Comparison of ENCODE assay signal across 8 mouse cellular contexts in genomic region chr14:40947431-40948394, GRCm38 (mm10). TPM values are rescaled to one million over a fixed set of nuclear protein-coding genes. Genes with fewer than 3 reads are reported as not detected.
DNase-seq lines count a peak whose midpoint lies in the region; ATAC-seq lines count a peak whose summit lies in the region.

No protein-coding gene starts in this region.

- WGBS in liver, embryonic 15.5 days (ENCODE audit: insufficient replicate concordance) = 16% methylated on average over 14 of the region's 14 CpGs
- 61% methylated on average over 14 of the region's 14 CpGs for WGBS in stomach, embryonic 15.5 days

- H3K4me2 ChIP-seq in liver, embryonic 15.5 days = peak overlapping the region; percentile 75
- H3K4me2 ChIP-seq in stomach, embryonic 15.5 days = peak overlapping the region; percentile 20

- peak overlapping the region; percentile 54 for H3K9ac ChIP-seq in liver, embryonic 15.5 days
- H3K9ac ChIP-seq in stomach, embryonic 15.5 days = no peak overlapping the region

- peak; percentile 34 for DNase-seq in 3134 (ENCODE audit: extremely low read depth, insufficient read length, low spot score)
- peak; percentile 53 to 69 for DNase-seq in CD8-positive naive resting alpha-beta T cell, adult 2 months (ENCODE audit: low read depth in 2 of 2, low spot score in 2 of 2)
- DNase-seq in fat pad, adult 2 months (ENCODE audit: extremely low read depth, low read depth, low spot score) = peak; percentile 88
- DNase-seq in testis, postnatal 10 days (ENCODE audit: low spot score) = no peak
- DNase-seq in layer of hippocampus, postnatal 36 days = no peak
- no peak for DNase-seq in layer of hippocampus, postnatal 25 days (ENCODE audit: extremely low spot score in 1 of 2, low spot score in 1 of 2)

- H3K4me1 ChIP-seq in liver, embryonic 15.5 days (replicated peaks) = peaks cover 72% of the 10 kb centered on the region
- peaks cover 29% of the 10 kb centered on the region for H3K4me1 ChIP-seq in stomach, embryonic 15.5 days

- H3K27ac ChIP-seq in liver, embryonic 15.5 days (replicated peaks) = peak overlapping the region; percentile 92
- H3K27ac ChIP-seq in stomach, embryonic 15.5 days = peak overlapping the region; percentile 90

- H3K27me3 ChIP-seq in liver, embryonic 15.5 days = no peaks in the 10 kb centered on the region
- H3K27me3 ChIP-seq in stomach, embryonic 15.5 days (replicated peaks) = no peaks in the 10 kb centered on the region

- ATAC-seq in liver, embryonic 15.5 days (ENCODE audit: insufficient read depth) = peak; percentile 98
- ATAC-seq in stomach, embryonic 15.5 days (ENCODE audit: insufficient read depth, low FRiP score, low read depth) = peak; percentile 80

- no peaks in the 10 kb centered on the region for H3K36me3 ChIP-seq in liver, embryonic 15.5 days (replicated peaks)
- no peaks in the 10 kb centered on the region; the same call in 1 of the 2 replicates for H3K36me3 ChIP-seq in stomach, embryonic 15.5 days

- H3K4me3 ChIP-seq in liver, embryonic 15.5 days (replicated peaks) = peak overlapping the region; percentile 43
- no peak overlapping the region for H3K4me3 ChIP-seq in stomach, embryonic 15.5 days (replicated peaks)

- no peaks in the 10 kb centered on the region for H3K9me3 ChIP-seq in liver, embryonic 15.5 days (replicated peaks)
- no peaks in the 10 kb centered on the region for H3K9me3 ChIP-seq in stomach, embryonic 15.5 days

RNA-seq across cellular contexts. Expression of gene Tspan14, which starts 18.9 kb away (rescaled TPM):
- 28.8 and 34.6 TPM in 2 replicates for polyA plus RNA-seq in liver, embryonic 15.5 days (2015; fragmentation: Nextera tagmentation; extraction: Ambion mirVana)
- polyA plus RNA-seq in stomach, embryonic 15.5 days (2015; fragmentation: Nextera tagmentation; extraction: Ambion mirVana) = 67.5 and 72.3 TPM in 2 replicates
- 10 to 100 TPM; 31.4 to 32.6 TPM for total RNA-seq in layer of hippocampus, postnatal 36 days (2021)
- 10 to 100 TPM; 40.9 to 41.0 TPM for total RNA-seq in layer of hippocampus, postnatal 25 days (2021)

RNA-seq across cellular contexts. Expression of gene Sh2d4b, which starts 54.6 kb away (rescaled TPM):
- polyA plus RNA-seq in liver, embryonic 15.5 days (2015; fragmentation: Nextera tagmentation; extraction: Ambion mirVana) = 0.03 and 0.10 TPM in 2 replicates
- polyA plus RNA-seq in stomach, embryonic 15.5 days (2015; fragmentation: Nextera tagmentation; extraction: Ambion mirVana) = 0.39 and 0.57 TPM in 2 replicates
- 1 to 10 TPM; 2.1 TPM for total RNA-seq in layer of hippocampus, postnatal 36 days (2021)
- 1 to 10 TPM; 1.7 to 1.8 TPM for total RNA-seq in layer of hippocampus, postnatal 25 days (2021)

Comparison
In these comparisons a context has a peak if more than half of its experiments do, and no peak if none do; other contexts are left out.
1. DNase-seq: peak in 3134 (single experiment), CD8-positive naive resting alpha-beta T cell, adult 2 months (2 of 2) and fat pad, adult 2 months (single experiment); none in testis, postnatal 10 days (single experiment), layer of hippocampus, postnatal 36 days (0 of 2) and layer of hippocampus, postnatal 25 days (0 of 2).